Mouse (Mus musculus) gastrocnemius, postnatal 10 days (tissue): ENCODE measurements around the gene Cyp8b1. TPM values are rescaled to one million over a fixed set of nuclear protein-coding genes. Genes with fewer than 3 reads are reported as not detected.

ENCODE experiments used
- DNase-seq: peaks from one replicate; pipeline ENCODE4 v3.0.0; 2021; ENCODE audit warnings: mixed read lengths
- total RNA-seq, 2 experiments: library from RNA; stranded (reverse); gene quantifications; 2 replicates each; pipeline ENCODE4 v1.2.3; 2021

Gene Cyp8b1
- total RNA-seq, 2 experiments from 2014 or later = not detected

DNA sequence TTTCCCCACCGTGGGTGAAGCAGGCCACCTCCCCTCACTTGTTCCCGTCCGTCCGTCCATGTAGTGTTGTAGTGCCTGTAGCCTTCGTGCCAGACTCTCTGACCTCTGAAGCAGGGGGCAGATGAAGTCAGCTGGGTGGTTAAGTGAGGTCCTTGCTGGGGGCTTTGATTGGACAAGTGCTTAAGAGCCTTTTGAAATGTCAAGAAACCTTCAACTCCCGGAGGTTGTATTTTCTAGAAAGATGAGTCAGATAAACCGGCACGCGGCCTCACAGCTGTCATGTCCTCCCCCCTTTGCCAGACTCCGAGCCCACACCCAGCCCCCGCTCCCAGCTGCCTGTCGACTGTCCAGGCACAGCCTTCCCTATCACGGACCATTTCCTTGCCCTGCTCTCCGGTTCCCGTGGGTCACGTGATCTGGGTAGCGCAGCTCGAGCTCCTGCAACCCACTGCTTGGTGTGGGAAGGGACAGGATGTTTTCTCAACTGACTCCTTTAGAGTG is 25.6 kb downstream of the Cyp8b1 start:
- peak; percentile 73 for DNase-seq

DNA sequence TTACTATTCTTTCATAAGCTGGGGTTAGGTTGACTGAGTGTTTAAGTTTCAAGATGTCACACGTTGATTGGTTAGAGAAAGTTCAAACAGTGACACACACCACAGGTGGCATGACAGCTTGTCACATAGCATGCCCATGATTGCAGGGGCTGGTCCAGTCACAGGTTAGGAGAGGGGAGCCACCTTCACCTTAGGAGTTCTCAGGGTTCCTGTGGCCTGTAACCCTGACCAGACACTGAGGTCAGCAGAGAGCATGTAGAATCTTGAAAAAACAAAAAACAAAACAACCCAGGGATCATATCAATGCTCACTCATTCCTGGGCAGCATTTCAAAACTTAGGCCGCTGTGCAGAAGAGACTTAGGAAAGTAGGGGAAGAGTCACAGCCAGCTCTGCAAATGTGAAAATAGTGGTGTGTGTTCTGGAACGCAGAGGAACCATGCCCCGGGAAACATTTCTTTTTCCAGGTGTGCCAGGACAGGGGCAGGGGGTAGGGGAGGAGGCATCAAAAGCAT is 26.1 kb downstream of the Cyp8b1 start:
- DNase-seq = no peak

DNA sequence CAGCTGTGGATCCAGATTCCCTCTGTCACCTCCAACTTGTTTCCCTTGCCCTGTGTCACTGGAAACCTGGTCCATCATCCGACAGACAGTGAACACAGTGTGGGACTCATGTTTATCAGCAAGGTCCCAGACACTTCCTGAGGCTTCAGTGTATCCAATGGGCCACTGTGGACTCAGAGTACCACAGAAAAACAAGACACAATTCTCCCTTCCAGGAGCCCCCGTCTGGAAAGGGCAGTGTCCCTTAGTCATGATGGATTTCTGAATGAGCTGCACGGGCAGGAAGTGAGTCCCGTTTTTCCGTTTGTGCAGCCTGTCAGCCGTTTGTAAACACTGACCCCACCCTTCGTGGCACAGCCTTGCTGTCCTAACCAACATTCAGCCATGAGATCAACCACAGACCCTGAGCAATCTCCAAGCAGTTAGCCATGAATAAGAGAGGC is 34.1 kb downstream of the Cyp8b1 start:
- DNase-seq = no peak

DNA sequence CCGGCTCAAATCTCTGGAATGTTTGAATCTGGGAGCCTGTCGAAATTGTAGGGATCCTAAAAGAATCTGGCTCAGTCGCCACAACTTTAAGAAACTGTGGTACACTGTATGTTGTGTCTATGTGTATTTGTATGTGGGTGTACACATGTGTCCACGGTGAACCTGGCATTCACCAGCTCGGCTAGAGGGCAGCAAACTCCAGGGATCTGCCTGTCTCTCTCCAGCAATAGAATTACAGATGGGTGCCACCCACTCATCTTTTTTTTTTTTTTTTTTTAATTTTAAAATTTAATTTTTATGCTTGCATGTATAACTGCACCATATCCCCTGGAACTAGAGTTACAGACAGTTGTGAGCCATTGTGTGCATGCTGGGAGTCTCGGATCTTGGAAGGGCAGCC is 34.8 kb downstream of the Cyp8b1 start:
- DNase-seq = no peak

DNA sequence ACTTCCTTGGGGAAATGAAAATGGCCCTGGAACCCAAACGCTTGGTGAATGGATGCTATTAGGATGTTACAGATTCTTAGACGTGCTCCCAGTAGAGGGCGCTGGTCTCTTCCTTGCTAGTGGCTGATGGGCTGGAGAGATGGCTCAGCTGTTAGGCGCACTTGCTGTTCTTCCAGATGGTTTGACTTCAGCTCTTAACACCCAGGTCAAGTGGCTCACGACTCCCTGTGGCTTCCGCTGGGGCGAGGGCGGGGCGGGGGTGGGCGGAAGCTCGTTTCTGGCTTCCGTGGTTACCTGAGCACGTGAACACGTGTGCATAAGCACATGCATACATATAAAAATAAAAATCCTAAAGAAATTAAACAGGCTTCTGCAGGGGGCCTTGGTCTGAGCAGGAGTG is 35.3 kb downstream of the Cyp8b1 start:
- DNase-seq = peak; percentile 84

DNA sequence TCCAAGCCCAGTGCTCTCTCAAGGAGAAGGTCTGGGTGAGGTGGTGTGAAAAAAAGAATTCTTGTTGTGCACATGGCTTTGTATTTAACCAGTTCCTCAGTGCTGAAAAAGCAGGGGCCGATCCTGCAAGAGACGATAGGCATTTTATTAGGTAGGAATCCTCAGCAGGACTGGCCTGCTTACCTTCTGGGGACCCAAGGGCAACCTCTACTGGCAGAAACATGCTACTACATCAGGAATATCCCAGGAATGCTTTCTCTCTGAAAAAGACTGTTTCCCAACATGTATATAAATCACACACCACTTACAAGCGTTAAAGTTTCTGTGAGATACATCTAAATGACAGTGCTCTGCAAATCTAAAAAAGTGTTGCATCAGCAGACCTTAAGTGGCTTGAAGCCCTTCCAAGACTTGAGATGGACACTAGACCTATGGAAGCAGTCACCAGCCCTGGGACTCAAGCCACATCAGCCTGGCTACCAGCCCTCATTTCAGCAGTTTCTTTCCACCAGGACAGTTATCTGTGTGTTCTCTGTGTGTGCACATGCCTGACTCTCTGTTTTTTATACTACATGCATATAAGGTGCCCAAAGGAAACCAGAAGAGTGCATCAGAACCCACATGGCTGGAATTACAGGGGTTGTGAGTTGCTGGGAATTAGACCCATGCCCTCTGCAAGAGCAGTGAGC is 38.9 kb downstream of the Cyp8b1 start:
- peak; percentile 36 for DNase-seq

DNA sequence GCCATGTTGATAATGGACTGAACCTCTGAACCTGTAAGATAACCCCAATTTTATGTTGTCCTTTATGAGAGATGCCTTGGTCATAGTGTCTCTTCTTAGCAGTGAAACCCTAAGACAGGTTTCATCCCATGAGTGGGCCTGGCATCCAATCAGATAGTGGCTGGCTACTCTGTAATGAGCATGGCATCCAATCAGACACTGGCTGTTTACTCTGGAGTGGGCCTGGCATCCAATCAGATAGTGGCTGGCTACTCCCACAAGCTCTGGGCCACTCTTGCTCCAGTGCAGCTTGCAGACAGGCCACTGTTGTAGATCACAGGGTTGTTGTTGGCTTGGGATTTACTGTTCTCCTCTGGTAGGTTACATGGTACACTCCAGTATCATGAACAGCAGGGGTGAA is 42.5 kb downstream of the Cyp8b1 start:
- no peak for DNase-seq

DNA sequence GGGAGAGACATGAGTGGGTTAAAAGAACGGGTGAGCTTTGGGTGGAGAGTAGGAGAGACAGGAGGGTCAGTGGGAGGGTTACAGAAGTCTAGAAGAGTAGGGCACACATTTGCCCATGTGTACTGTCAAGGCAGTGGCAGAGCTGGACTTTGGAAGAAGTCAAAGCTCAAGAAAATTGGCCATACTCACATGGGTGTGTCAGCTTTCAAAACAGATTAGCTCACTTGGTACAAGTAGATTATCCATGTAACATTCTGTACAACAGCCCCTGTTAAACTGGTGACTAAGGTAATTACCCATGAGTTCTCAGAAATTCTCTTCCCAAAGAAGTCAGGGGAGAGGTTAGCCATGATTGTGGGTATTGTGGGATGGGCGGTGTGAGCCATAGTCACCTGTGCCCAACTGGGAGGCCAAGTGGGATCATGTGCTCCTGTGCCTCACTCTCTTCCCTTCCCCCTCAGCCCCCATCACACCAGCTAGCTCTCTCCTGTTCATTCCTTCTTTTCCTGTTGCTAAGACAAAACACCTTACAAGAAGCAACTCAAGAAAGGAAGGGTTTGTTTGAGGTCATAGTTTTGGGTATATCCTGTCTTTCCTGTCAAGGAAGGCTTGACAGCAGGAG is 43.9 kb downstream of the Cyp8b1 start:
- DNase-seq = no peak

DNA sequence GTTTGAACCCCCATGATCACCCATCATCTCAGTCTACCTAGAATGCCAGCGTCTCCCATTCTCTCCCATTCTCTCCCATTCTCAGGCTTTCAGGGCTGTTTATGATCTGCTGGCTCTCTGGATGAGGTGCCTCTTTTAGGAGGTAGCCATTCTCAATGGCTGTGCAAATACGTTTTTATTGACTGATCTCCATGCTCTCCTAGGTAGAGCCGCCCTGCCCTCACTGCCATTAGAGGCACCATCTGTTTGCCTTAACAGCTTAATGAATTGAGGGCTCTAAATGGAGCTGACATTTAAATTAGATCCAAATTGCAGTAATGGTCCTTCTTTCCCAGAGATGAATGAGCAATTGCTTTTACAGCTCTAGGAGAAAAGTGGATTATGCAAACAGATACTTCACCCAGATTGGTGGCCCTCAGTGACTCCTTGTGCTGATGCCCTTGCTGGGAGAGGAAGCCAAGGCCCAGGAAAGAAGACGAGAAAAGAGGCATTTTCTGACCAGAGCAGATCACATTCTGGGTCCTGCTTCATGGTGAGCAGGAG is 46.1 kb downstream of the Cyp8b1 start:
- no peak for DNase-seq

DNA sequence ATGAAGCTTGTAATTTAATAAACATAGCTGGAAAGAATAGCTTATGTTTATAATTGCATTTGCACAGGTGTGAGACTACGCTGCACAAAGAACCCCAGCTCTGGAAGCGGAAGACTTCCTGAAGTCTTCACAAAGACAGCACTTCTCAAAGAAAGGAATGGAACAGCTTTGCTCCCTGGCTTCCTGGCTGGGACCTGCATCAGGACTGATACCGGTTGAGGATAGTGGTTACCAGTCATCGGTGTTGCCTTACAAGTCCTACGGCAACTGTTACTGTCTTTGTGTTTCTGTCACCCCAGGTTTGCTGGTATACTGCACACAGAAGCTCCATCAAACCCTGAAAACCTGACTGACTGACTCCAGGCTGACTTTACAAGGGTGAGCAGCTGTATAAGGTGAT is 46.7 kb downstream of the Cyp8b1 start:
- DNase-seq = no peak

DNA sequence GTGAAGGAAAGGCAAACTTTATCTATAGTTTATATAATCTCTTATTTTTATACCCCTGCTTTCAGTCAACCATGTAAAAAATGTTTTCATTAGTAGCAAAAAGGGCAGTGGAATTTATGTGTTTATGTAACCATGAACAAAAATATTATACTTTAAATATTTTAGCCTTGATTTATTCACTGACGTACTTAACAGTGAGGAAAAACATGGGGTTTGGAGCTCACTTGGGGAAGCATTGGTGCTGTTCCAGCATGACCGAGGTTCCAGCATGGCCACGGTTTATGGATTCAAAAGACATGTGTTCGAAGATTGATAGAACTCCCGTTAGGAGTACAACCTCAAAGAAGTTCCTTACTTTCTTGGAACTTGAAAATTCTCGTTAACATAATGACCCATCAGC is 47.9 kb downstream of the Cyp8b1 start:
- DNase-seq = no peak

DNA sequence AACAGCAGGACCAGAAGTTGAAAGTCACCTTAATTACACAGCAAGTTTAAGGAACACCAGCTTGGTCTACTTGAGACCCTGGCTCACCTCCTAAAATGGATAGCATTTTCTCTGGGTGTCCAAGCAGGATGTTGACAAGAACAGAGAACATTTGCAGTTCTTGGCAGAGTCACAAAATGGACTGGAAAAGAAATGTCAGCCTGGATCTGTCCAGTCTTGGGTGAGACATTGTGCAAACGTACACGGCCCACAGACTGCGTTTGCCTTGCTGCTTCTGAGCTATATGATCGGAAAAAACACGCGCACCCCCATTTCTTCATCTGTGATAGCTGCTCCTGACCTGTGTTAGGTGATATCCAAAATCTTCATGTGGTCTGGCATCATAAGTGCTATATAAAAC is 48.5 kb downstream of the Cyp8b1 start:
- DNase-seq = no peak

DNA sequence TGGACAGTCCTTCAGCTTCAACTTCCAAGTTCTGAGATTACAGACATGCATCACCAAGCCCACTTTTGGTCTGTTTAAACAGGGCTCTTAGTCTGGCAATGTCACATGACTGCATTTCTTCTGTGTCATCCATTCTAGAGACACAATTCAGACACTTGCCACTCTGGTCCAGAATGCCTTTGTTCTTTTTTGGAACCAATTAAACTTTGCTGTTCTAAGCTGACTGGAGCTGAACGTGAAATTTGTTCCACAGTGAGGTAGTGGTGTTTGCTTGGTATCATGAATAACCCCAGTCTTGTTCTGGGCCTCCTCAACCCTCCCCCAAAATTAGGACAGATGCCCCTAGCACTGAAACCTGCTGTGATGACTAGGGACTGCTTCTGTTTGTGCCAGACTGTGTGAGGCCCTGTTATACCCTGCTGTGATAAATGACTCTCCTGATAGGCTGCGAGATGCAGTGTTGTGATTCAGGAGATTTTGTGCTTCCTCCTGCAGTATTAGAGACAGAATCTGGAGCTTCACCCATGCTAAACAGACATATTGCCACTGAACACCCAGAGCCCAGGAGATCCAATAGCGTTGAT is 50.6 kb downstream of the Cyp8b1 start:
- no peak for DNase-seq

DNA sequence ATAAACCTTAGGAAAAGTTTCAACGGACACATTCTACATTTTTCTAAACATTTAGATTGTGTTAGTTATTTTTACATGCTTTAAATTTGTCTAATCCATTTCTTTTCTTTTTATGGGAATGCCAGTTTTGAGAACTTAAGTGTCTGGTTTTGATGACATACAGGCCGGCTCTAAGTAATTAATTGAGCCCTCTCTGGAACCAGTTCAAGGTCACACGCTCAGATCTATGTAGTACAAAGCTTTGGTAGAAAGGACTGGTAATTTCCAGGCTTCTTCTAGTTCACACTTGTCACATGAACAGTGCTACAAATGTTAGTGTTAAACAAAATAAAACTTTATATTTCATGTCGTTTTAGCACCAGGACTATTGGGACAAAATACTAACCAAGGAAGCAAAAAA is 51.3 kb downstream of the Cyp8b1 start:
- DNase-seq = no peak

Other genes with a start within 250 kb of the Cyp8b1 start
- 1 to 10 TPM; 4.7 to 5.5 TPM for gene Sec22c, start 210.8 kb downstream of the Cyp8b1 start, total RNA-seq
- gene Ss18l2, start 206.0 kb downstream of the Cyp8b1 start, total RNA-seq = 10 to 100 TPM; 80.2 to 85.8 TPM
- gene Nktr, start 197.1 kb downstream of the Cyp8b1 start, total RNA-seq = 10 to 100 TPM; 36.5 to 57.9 TPM
- gene Zfp651, start 157.0 kb downstream of the Cyp8b1 start, total RNA-seq = 10 to 100 TPM; 72.2 to 76.5 TPM
- gene Klhl40, start 138.7 kb downstream of the Cyp8b1 start, total RNA-seq = 100 to 1,000 TPM; 113 to 118 TPM
- 100 to 1,000 TPM; 256 to 285 TPM for gene Hhatl, start 123.8 kb downstream of the Cyp8b1 start, total RNA-seq
- gene Ccdc13, start 76.8 kb downstream of the Cyp8b1 start, total RNA-seq = under 1 TPM; 0.79 to 0.85 TPM
- 10 to 100 TPM; 75.4 to 98.1 TPM for gene Higd1a, start 57.9 kb downstream of the Cyp8b1 start, total RNA-seq
- gene Ackr2, start 17.9 kb downstream of the Cyp8b1 start, total RNA-seq = 1 to 10 TPM; 1.6 to 2.2 TPM
- 1 to 10 TPM; 6.4 to 7.8 TPM for gene Fam198a, start 34.7 kb upstream of the Cyp8b1 start, total RNA-seq
- 1 to 10 TPM; 6.5 to 7.0 TPM for gene Pomgnt2, start 80.8 kb upstream of the Cyp8b1 start, total RNA-seq
- gene Snrk, start 201.0 kb upstream of the Cyp8b1 start, total RNA-seq = 10 to 100 TPM; 54.8 to 73.5 TPM